Mouse (Mus musculus): ENCODE data around the gene Padi4. TPM values are rescaled to one million over a fixed set of nuclear protein-coding genes. Genes with fewer than 3 reads are reported as not detected.

The Padi4 gene
- polyA plus RNA-seq (2011; ENCODE audit: insufficient read length, low read depth, missing spikeins): not detected in 2 replicates

DNA sequence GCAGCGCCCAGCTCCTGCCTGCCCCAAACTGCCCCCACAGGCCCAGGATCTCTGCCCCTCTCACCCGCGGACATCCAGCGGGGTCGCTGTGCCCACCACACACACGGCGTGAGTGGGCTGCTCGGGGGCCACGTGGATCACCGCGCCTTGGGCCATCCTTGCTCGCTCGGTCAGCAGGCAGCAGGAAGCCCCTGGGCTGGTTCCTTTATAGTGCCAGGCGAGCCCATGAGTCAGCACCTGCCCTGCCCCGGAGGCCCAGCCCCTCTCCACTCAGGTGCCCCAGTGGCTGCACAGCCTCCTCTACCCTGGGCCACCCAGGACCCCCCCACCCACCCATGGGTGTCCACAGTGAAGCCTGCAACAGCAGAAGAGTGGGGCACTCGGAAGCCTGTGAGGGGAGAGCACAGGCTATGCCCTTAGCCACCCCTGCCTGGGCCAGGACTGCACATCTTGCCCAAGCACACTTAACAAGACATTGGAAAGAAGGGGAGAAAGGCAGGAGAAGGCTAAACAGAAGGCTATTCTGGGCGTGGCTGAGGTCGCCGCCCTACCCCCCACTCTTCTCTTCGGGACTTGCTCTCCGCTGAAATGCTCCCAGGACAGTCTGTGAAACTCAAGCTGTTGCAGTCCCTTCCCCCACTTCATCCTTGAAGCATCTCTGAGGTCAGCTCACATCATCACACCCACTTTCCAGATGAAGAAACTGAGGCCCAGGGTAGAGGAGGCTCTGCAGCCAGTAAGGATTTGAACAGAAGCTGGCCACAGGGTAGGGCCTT, at the start of gene Padi4:
TSS of gene Padi4 (minus strand) at position 212 of the 776 bp plus-strand sequence.
- TF ChIP-seq POLR2A (IDR thresholded peaks at IDR 0.05; ENCODE audit: low read depth, low read length): no peak
- TF ChIP-seq CTCF (IDR thresholded peaks at IDR 0.05; ENCODE audit: borderline replicate concordance, insufficient read depth, low read length): no peak
- H3K4me3 ChIP-seq (ENCODE audit: insufficient read depth, low read length): no peak within 1 kb of the TSS
- H3K4me1 ChIP-seq (ENCODE audit: control insufficient read depth, insufficient read depth, low read length): no peaks in the 10 kb centered on the region
- H3K27ac ChIP-seq (ENCODE audit: insufficient read depth, low read length): no peak within 1 kb of the TSS

DNA sequence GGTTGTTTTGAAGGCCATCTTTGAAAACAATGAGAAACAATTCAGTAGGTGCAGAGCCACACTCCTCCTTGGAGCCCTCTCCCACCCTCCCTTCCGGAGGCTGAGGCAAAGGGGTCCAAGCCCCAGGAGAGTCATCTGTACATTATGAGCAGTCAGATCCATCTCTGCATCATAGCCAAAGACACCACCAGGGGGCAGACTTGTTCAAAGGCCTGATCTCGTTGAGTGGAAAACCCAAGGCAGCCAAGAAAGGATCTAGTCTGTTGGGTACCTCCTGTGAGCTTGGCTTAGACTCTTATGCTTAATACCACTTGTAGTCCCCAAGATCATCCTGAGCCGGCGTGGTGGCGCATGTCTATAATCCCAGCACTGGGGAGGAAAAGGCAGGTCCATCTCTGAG, 48.0 kb upstream of the Padi4 start:
- TF ChIP-seq CTCF (IDR thresholded peaks at IDR 0.05; ENCODE audit: borderline replicate concordance, insufficient read depth, low read length): no peak
- no peak for TF ChIP-seq POLR2A (IDR thresholded peaks at IDR 0.05; ENCODE audit: low read depth, low read length)
- Histone ChIP-seq H3K4me3 (ENCODE audit: insufficient read depth, low read length) (no peak overlapping the region), H3K4me1 (ENCODE audit: control insufficient read depth, insufficient read depth, low read length) (no peaks in the 10 kb centered on the region), H3K27ac (ENCODE audit: insufficient read depth, low read length) (no peak overlapping the region)

DNA sequence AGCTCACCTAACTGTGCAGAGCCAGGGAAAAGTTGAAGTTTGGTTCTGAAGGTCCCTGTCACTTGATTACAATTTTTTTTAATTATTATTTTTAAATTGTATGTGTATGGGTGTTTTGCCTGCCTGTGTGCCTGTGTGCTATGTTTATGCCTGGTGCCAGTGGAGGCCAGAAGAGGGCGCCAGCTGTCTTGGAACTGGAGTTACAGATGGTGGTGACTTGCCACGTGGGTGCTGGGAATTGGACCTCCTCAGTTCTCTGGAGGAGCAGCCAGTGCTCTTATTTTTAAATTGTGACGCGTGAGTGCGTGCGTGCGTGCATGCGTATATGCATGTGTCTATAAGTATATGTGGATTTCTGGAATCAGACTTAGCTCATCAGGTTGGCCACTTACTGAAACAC, 43.4 kb upstream of the Padi4 start:
- H3K4me1 ChIP-seq (ENCODE audit: control insufficient read depth, insufficient read depth, low read length): no peaks in the 10 kb centered on the region
- H3K4me3 ChIP-seq (ENCODE audit: insufficient read depth, low read length): no peak overlapping the region
- no peak overlapping the region for H3K27ac ChIP-seq (ENCODE audit: insufficient read depth, low read length)
- TF ChIP-seq CTCF (IDR thresholded peaks at IDR 0.05; ENCODE audit: borderline replicate concordance, insufficient read depth, low read length) (no peak), POLR2A (IDR thresholded peaks at IDR 0.05; ENCODE audit: low read depth, low read length) (no peak)

- TF ChIP-seq CTCF (IDR thresholded peaks at IDR 0.05; ENCODE audit: borderline replicate concordance, insufficient read depth, low read length): no peak
- TF ChIP-seq POLR2A (IDR thresholded peaks at IDR 0.05; ENCODE audit: low read depth, low read length): no peak
- no peak overlapping the region for H3K27ac ChIP-seq (ENCODE audit: insufficient read depth, low read length)
- no peaks in the 10 kb centered on the region for H3K4me1 ChIP-seq (ENCODE audit: control insufficient read depth, insufficient read depth, low read length)
- no peak overlapping the region for H3K4me3 ChIP-seq (ENCODE audit: insufficient read depth, low read length)
These were observed 42.2 kb upstream of the Padi4 start for GRCm38 (mm10) chr4:140815996-140816917.

- TF ChIP-seq CTCF (IDR thresholded peaks at IDR 0.05; ENCODE audit: borderline replicate concordance, insufficient read depth, low read length): no peak
- TF ChIP-seq POLR2A (IDR thresholded peaks at IDR 0.05; ENCODE audit: low read depth, low read length): no peak
- Histone ChIP-seq H3K4me3 (ENCODE audit: insufficient read depth, low read length) (no peak overlapping the region), H3K27ac (ENCODE audit: insufficient read depth, low read length) (no peak overlapping the region), H3K4me1 (ENCODE audit: control insufficient read depth, insufficient read depth, low read length) (no peaks in the 10 kb centered on the region)
These were observed 41.5 kb upstream of the Padi4 start for GRCm38 (mm10) chr4:140815496-140815895.

DNA sequence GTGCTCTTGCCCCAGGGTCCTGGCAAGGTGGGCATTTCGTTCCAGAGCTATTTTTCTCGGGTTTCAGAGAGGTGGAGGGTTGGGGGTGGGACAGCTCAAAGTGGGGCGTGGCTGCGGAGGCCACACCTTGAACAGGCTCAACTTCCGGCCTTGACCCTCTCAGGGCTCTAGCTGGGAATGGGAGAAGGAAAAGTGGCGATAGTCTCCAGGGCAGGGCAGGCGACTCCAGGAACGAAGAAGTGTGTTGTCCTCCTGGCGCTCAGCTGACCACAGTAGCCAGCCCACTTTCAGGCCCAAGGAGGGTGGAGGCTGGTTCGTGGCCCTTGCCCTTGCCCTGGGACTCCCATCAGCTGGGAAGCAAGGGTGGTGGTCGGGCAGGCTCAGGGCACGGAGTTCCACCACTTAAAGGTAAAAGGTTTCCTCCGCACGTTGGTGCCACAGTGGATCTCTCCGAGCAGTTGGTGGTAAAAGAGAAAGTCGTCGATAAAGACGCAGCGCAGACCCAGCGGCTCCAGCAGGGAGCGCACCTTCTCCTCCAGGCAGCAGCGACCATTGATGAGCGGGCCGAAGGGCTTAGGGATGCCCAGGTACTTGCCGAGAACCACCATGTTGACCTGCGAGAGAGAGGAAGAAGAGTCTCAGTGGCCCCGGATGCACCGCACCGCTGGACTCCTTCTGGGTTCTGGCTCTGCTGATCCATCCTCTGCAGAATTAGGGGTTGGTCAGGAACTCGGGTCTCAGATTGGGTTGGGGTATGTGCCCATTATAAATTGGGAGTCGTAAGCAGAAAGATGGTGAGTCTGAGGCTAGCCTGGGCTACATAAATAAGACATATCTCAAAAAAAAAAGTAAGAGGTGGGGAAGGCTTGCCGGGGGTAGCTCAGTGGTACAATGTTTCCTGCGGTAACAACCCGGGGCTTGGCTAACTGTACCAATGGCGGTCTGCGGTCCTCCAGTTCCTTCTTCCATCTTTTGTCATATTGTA, 40.5 kb upstream of the Padi4 start:
- Histone ChIP-seq H3K4me1 (ENCODE audit: control insufficient read depth, insufficient read depth, low read length) (no peaks in the 10 kb centered on the region), H3K27ac (ENCODE audit: insufficient read depth, low read length) (no peak overlapping the region), H3K4me3 (ENCODE audit: insufficient read depth, low read length) (peak overlapping the region; percentile 12)
- TF ChIP-seq CTCF (IDR thresholded peaks at IDR 0.05; ENCODE audit: borderline replicate concordance, insufficient read depth, low read length): peak; percentile 34; the same call in 1 of the 2 replicates
- TF ChIP-seq POLR2A (IDR thresholded peaks at IDR 0.05; ENCODE audit: low read depth, low read length): peak; percentile 52

DNA sequence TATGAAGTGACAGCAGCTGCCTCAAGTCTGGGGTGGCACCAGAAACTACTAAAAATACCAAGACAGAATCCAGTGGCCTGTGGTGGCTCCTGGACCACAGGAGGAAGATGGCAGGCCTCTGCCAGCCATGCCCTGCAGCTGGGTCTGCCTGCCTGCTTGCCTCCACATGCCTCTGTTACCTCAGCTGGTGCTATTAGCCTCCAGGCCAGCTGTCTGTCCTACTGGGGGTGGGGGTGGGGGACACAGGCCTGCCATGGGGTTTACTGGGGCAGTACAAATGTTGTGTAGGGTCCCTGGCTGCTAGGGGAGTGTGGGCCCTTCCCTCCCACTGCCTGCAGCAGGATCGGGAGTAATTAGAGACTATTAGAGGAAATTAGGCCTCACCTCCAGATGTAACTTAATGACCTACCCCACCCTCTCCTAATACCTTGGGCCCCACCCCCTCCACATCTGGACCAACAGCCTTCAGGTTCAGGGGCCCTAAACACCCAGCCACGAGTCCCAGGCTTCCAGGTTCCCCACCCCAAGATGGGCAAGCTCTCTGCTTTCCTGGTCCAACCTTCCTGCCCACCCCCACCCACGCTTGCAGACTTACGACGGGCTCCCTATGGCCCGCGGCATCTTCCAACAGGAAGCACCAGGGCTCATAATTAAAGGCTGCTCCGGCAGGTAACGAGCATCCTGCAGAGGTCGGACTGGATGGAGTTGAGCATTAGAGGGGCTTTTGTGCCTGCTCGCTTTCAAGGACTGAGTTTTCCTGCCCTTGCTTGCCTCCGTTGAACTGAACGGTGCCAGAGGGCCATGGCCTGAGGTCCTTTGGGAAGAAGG, 39.5 kb upstream of the Padi4 start:
- Histone ChIP-seq H3K4me1 (ENCODE audit: control insufficient read depth, insufficient read depth, low read length) (no peaks in the 10 kb centered on the region), H3K4me3 (ENCODE audit: insufficient read depth, low read length) (no peak overlapping the region)
- TF ChIP-seq POLR2A (IDR thresholded peaks at IDR 0.05; ENCODE audit: low read depth, low read length): no peak
- TF ChIP-seq CTCF (IDR thresholded peaks at IDR 0.05; ENCODE audit: borderline replicate concordance, insufficient read depth, low read length): no peak

DNA sequence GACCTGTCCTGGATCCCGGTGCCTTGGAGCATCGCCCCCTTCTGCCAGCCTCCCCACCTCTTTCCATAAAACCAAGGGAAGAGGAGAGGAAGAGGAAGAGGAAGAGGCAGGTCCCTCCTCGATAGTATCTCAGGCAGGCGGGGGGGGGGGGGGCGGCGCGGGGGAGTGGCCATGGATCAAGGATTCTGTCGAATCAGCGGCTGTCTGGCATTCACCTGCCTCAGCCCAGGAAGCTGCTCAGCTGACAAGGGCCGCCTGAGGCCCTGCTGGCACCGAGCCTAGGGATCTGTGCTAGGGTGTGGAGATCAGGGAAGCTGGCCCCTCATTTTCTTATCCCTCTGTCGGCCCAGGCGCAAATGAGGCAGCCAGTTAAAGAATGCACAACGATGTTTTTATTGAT, 38.6 kb upstream of the Padi4 start:
- Histone ChIP-seq H3K4me3 (ENCODE audit: insufficient read depth, low read length) (no peak overlapping the region), H3K27ac (ENCODE audit: insufficient read depth, low read length) (no peak overlapping the region), H3K4me1 (ENCODE audit: control insufficient read depth, insufficient read depth, low read length) (no peaks in the 10 kb centered on the region)
- no peak for TF ChIP-seq POLR2A (IDR thresholded peaks at IDR 0.05; ENCODE audit: low read depth, low read length)
- TF ChIP-seq CTCF (IDR thresholded peaks at IDR 0.05; ENCODE audit: borderline replicate concordance, insufficient read depth, low read length): no peak

More for the DNA sequence above, 39.5 kb upstream of the Padi4 start:
- H3K27ac ChIP-seq (ENCODE audit: insufficient read depth, low read length): no peak overlapping the region

Measured in embryonic fibroblast, embryonic 13.5 days (primary cell).